Mouse (Mus musculus): Measurements from ENCODE around the gene Gfm2.
A peak's percentile ranks its signal among the peaks of the same experiment; 100 is the strongest.

Gfm2 gene

GRCm38 (mm10) chr13:97187693-97188092 lies 50.0 kb downstream of the Gfm2 start:
- DNase-seq (ENCODE audit: low read depth, low spot score) = no peak

- no peak for DNase-seq (ENCODE audit: low read depth, low spot score)
These were observed 54.9 kb downstream of the Gfm2 start for GRCm38 (mm10) chr13:97192649-97193048.

- DNase-seq (ENCODE audit: low read depth, low spot score) = no peak
These were observed 55.7 kb downstream of the Gfm2 start for GRCm38 (mm10) chr13:97193420-97193819.

GRCm38 (mm10) chr13:97196186-97196924 lies 58.6 kb downstream of the Gfm2 start:
- DNase-seq (ENCODE audit: low read depth, low spot score) = no peak

- DNase-seq (ENCODE audit: low read depth, low spot score) = no peak
These were observed 59.1 kb downstream of the Gfm2 start for GRCm38 (mm10) chr13:97196925-97197218.

GRCm38 (mm10) chr13:97197932-97198562 lies 60.3 kb downstream of the Gfm2 start, which contains the start of gene Hexb:
Gene Hexb (minus strand): TSS chr13:97198357.
- DNase-seq (ENCODE audit: low read depth, low spot score) = peak; percentile 40

GRCm38 (mm10) chr13:97199123-97199522 lies 61.4 kb downstream of the Gfm2 start:
- DNase-seq (ENCODE audit: low read depth, low spot score) = no peak

GRCm38 (mm10) chr13:97201076-97201475 lies 63.3 kb downstream of the Gfm2 start:
- DNase-seq (ENCODE audit: low read depth, low spot score) = no peak

- DNase-seq (ENCODE audit: low read depth, low spot score) = no peak
These were observed 64.2 kb downstream of the Gfm2 start for GRCm38 (mm10) chr13:97201896-97202295.

- peak; percentile 51 for DNase-seq (ENCODE audit: low read depth, low spot score)
These were observed 67.4 kb downstream of the Gfm2 start for GRCm38 (mm10) chr13:97205052-97205701.

GRCm38 (mm10) chr13:97206046-97206445 lies 68.3 kb downstream of the Gfm2 start:
- DNase-seq (ENCODE audit: low read depth, low spot score) = no peak

GRCm38 (mm10) chr13:97207472-97208111 lies 69.9 kb downstream of the Gfm2 start:
- DNase-seq (ENCODE audit: low read depth, low spot score) = no peak

- no peak for DNase-seq (ENCODE audit: low read depth, low spot score)
These were observed 70.4 kb downstream of the Gfm2 start for GRCm38 (mm10) chr13:97208112-97208478.

- DNase-seq (ENCODE audit: low read depth, low spot score) = no peak
These were observed 70.8 kb downstream of the Gfm2 start for GRCm38 (mm10) chr13:97208500-97209010.

- DNase-seq (ENCODE audit: low read depth, low spot score) = no peak
These were observed 77.0 kb downstream of the Gfm2 start for GRCm38 (mm10) chr13:97214583-97215268.

- DNase-seq (ENCODE audit: low read depth, low spot score) = no peak
These were observed 77.8 kb downstream of the Gfm2 start for GRCm38 (mm10) chr13:97215563-97215962.

- DNase-seq (ENCODE audit: low read depth, low spot score) = no peak
These were observed 78.5 kb downstream of the Gfm2 start for GRCm38 (mm10) chr13:97216196-97216595.

GRCm38 (mm10) chr13:97220022-97220421 lies 82.3 kb downstream of the Gfm2 start:
- DNase-seq (ENCODE audit: low read depth, low spot score) = no peak

- no peak for DNase-seq (ENCODE audit: low read depth, low spot score)
These were observed 86.1 kb downstream of the Gfm2 start for GRCm38 (mm10) chr13:97223856-97224255.

- DNase-seq (ENCODE audit: low read depth, low spot score) = no peak
These were observed 86.7 kb downstream of the Gfm2 start for GRCm38 (mm10) chr13:97224341-97224982.

GRCm38 (mm10) chr13:97225130-97225529 lies 87.4 kb downstream of the Gfm2 start:
- DNase-seq (ENCODE audit: low read depth, low spot score) = no peak
